Mouse (Mus musculus) hindbrain, postnatal 0 days (tissue): ENCODE results near the gene Nutf2. TPM values are rescaled to one million over a fixed set of nuclear protein-coding genes. Genes with fewer than 3 reads are reported as not detected.
"Not testable (repeated sequence)": the region's sequence is repeated elsewhere in the genome, so short reads cannot be mapped to it uniquely, and the experiment has no call there.

Experiments
- ATAC-seq: fragments of 200-750 bp; cut with Nextera tagmentation; 2 replicates; pipeline ENCODE4 v1.8.0; 2017; ENCODE audit warnings: mild to moderate bottlenecking, moderate TSS enrichment, moderate library complexity
- DNase-seq: peaks from one replicate; pipeline ENCODE4 v3.0.0-alpha.2; 2015; ENCODE audit warnings: low spot score
- H3K27ac ChIP-seq: fragments of 300-500 bp; sonication (generic); 2 replicates; pipeline ENCODE4 v1.5.1; 2014; ENCODE audit warnings: mild to moderate bottlenecking
- H3K27me3 ChIP-seq: fragments of 300-500 bp; sonication (generic); 2 replicates; pipeline ENCODE4 v1.6.1; 2014; ENCODE audit warnings: low read length, mixed read lengths; ENCODE audit not compliant: insufficient read depth
- H3K36me3 ChIP-seq: fragments of 300-500 bp; sonication (generic); 2 replicates; pipeline ENCODE4 v1.6.1; 2014; ENCODE audit warnings: low read length, mixed read lengths; ENCODE audit not compliant: insufficient read depth
- H3K4me1 ChIP-seq: fragments of 300-500 bp; sonication (generic); 2 replicates; pipeline ENCODE4 v1.6.1; 2014; ENCODE audit warnings: antibody characterized with exemption, low read length, mixed read lengths; ENCODE audit not compliant: insufficient read depth
- H3K4me2 ChIP-seq: fragments of 300-500 bp; sonication (generic); 2 replicates; pipeline ENCODE4 v1.6.1; 2014; ENCODE audit warnings: low read depth, mild to moderate bottlenecking, low read length, moderate library complexity, mixed read lengths
- H3K4me3 ChIP-seq: fragments of 300-500 bp; sonication (generic); 2 replicates; pipeline ENCODE4 v1.5.1; 2014; ENCODE audit warnings: low read length
- H3K9ac ChIP-seq: fragments of 300-500 bp; sonication (generic); replicated peaks from 2 replicates; pipeline ENCODE4 v1.6.1; 2014; ENCODE audit warnings: mild to moderate bottlenecking, low read length, moderate library complexity, mixed read lengths
- H3K9me3 ChIP-seq: fragments of 300-500 bp; sonication (generic); 2 replicates; pipeline ENCODE4 v1.6.1; 2016; ENCODE audit warnings: low read length, mixed read lengths
- CTCF ChIP-seq: IDR thresholded peaks from 2 replicates; pipeline ENCODE4 v1.5.1; 2016; ENCODE audit warnings: antibody characterized with exemption, control low read depth, low read depth
- WGBS: fragments of 180-500 bp; shearing (Covaris S2); extraction: QIAGEN DNeasy Blood & Tissue Kit; methylation state at CpG from one replicate; pipeline ENCODE4 v1.1.7; 2014; 5-methylcytosine and 5-hydroxymethylcytosine counted together
- polyA plus RNA-seq: library from polyadenylated mRNA; unstranded; fragments of >200 nt; fragmentation: Nextera tagmentation; extraction: Ambion mirVana; gene quantifications from 2 replicates; pipeline ENCODE4 v1.2.1, GENCODE M21; 2015
- total RNA-seq: library from RNA; depleted of rRNA; stranded (reverse); fragments of >200 nt; gene quantifications from 2 replicates; pipeline ENCODE4 v1.2.3, GENCODE M21; 2014

Nutf2 gene
- total and polyA plus RNA-seq, 2 experiments from 2014 or later, result 49.6 to 119 TPM

- peak overlapping the region; percentile 61; the same call in 1 of the 2 replicates for H3K4me3 ChIP-seq
- H3K9ac ChIP-seq, result no peak overlapping the region
- no peak overlapping the region for H3K27ac ChIP-seq
- no peak for TF ChIP-seq CTCF
- peaks cover 7% of the 10 kb centered on the region; the same call in 1 of the 2 replicates for H3K36me3 ChIP-seq
- H3K27me3 ChIP-seq, result no peaks in the 10 kb centered on the region
- ATAC-seq, result no peak
- peaks cover 9% of the 10 kb centered on the region for H3K4me1 ChIP-seq
- H3K9me3 ChIP-seq, result no peaks in the 10 kb centered on the region
- no peak for DNase-seq
- 75% methylated on average over 4 of the region's 4 CpGs for WGBS
- H3K4me2 ChIP-seq, result peak overlapping the region; percentile 88
Observed at GRCm38 (mm10) chr8:105825506-105825905, 34.9 kb upstream of the Nutf2 start.

GRCm38 (mm10) chr8:105826379-105826778 is 34.0 kb upstream of the Nutf2 start:
- H3K4me3 ChIP-seq, result peak overlapping the region; percentile 61
- peaks cover 7% of the 10 kb centered on the region; the same call in 1 of the 2 replicates for H3K36me3 ChIP-seq
- H3K27me3 ChIP-seq, result no peaks in the 10 kb centered on the region
- H3K4me1 ChIP-seq, result peaks cover 9% of the 10 kb centered on the region
- H3K4me2 ChIP-seq, result peak overlapping the region; percentile 88
- H3K9me3 ChIP-seq, result no peaks in the 10 kb centered on the region
- ATAC-seq (no peak), DNase-seq (no peak)
- no peak for TF ChIP-seq CTCF
- WGBS, result 5% methylated on average over 4 of the region's 4 CpGs
- peak overlapping the region; percentile 49 for H3K27ac ChIP-seq
- H3K9ac ChIP-seq, result peak overlapping the region; percentile 69

- peak within 1 kb of the TSS; percentile 78 for H3K27ac ChIP-seq
- no peaks in the 10 kb centered on the region for H3K9me3 ChIP-seq
- ATAC-seq (peak; percentile 100), DNase-seq (peak; percentile 99)
- peaks cover 7% of the 10 kb centered on the region; the same call in 1 of the 2 replicates for H3K36me3 ChIP-seq
- H3K4me3 ChIP-seq, result peak within 1 kb of the TSS; percentile 61
- under 1% methylated on average over 52 of the region's 52 CpGs for WGBS
- H3K4me1 ChIP-seq, result peaks cover 9% of the 10 kb centered on the region
- no peak for TF ChIP-seq CTCF
- peak within 1 kb of the TSS; percentile 69 for H3K9ac ChIP-seq
- no peaks in the 10 kb centered on the region for H3K27me3 ChIP-seq
- H3K4me2 ChIP-seq, result peak within 1 kb of the TSS; percentile 88
Observed at GRCm38 (mm10) chr8:105826861-105827848, 33.2 kb upstream of the Nutf2 start, which contains the start of the genes Ranbp10 and Tsnaxip1. Ranbp10 (minus strand) TSS chr8:105827350. Tsnaxip1 (plus strand) TSS chr8:105827731.

- H3K4me2 ChIP-seq, H3K27ac ChIP-seq, H3K9me3 ChIP-seq, H3K4me3 ChIP-seq, H3K27me3 ChIP-seq, H3K36me3 ChIP-seq, DNase-seq, H3K9ac ChIP-seq, H3K4me1 ChIP-seq, ATAC-seq: not testable (repeated sequence)
- 86% methylated on average over 2 of the region's 2 CpGs for WGBS
Observed at GRCm38 (mm10) chr8:105833740-105834139, 26.6 kb upstream of the Nutf2 start.

- ATAC-seq, result no peak
- no peak overlapping the region for H3K27ac ChIP-seq
- WGBS, result 27% methylated on average over 11 of the region's 11 CpGs
- no peak overlapping the region for H3K4me3 ChIP-seq
- H3K36me3 ChIP-seq, result no peaks in the 10 kb centered on the region
- H3K27me3 ChIP-seq, result no peaks in the 10 kb centered on the region
- no peak overlapping the region for H3K9ac ChIP-seq
- peak; percentile 42 for DNase-seq
- TF ChIP-seq CTCF, result peak; percentile 59
- no peak overlapping the region for H3K4me2 ChIP-seq
- no peaks in the 10 kb centered on the region for H3K9me3 ChIP-seq
- no peaks in the 10 kb centered on the region for H3K4me1 ChIP-seq
Observed at GRCm38 (mm10) chr8:105835318-105835717, 25.1 kb upstream of the Nutf2 start.

- DNase-seq (no peak), ATAC-seq (no peak)
- Histone ChIP-seq H3K27me3 (no peaks in the 10 kb centered on the region), H3K27ac (no peak overlapping the region), H3K9me3 (no peaks in the 10 kb centered on the region), H3K4me2 (no peak overlapping the region), H3K4me1 (no peaks in the 10 kb centered on the region), H3K9ac (no peak overlapping the region), H3K36me3 (no peaks in the 10 kb centered on the region), H3K4me3 (no peak overlapping the region)
- 74% methylated on average over 6 of the region's 6 CpGs for WGBS
- TF ChIP-seq CTCF, result no peak
Observed at GRCm38 (mm10) chr8:105836991-105837390, 23.4 kb upstream of the Nutf2 start.

GRCm38 (mm10) chr8:105839209-105839608 is 21.2 kb upstream of the Nutf2 start:
- TF ChIP-seq CTCF, result no peak
- no peaks in the 10 kb centered on the region for H3K9me3 ChIP-seq
- DNase-seq (no peak), ATAC-seq (no peak)
- H3K36me3 ChIP-seq, result peaks cover 8% of the 10 kb centered on the region
- no peak overlapping the region for H3K9ac ChIP-seq
- H3K4me1 ChIP-seq, result no peaks in the 10 kb centered on the region
- no peak overlapping the region for H3K4me2 ChIP-seq
- no peak overlapping the region for H3K27ac ChIP-seq
- H3K4me3 ChIP-seq, result no peak overlapping the region
- WGBS, result 89% methylated on average over 5 of the region's 5 CpGs
- H3K27me3 ChIP-seq, result no peaks in the 10 kb centered on the region
